Mouse (Mus musculus): ENCODE results near the gene Styxl1. TPM values are rescaled to one million over a fixed set of nuclear protein-coding genes. Genes with fewer than 3 reads are reported as not detected.
A peak's percentile ranks its signal among the peaks of the same experiment; 100 is the strongest.

Gene Styxl1
- polyA plus RNA-seq, 1 experiment from 2014 or later, result 0.42 TPM

GRCm38 (mm10) chr5:135719586-135720120 lies 58.5 kb downstream of the Styxl1 start:
- H3K27me3 ChIP-seq (ENCODE audit: control insufficient read depth, insufficient read depth, low read length), result no peaks in the 10 kb centered on the region
- no peak overlapping the region for H3K4me2 ChIP-seq (ENCODE audit: low read length)
- H3K4me1 ChIP-seq (ENCODE audit: control insufficient read depth in 2 of 2, insufficient read depth in 2 of 2, low read length in 2 of 2), result peaks cover 10 to 30% of the 10 kb centered on the region in 2 experiments
- H3K9ac ChIP-seq (ENCODE audit: low read length), result no peak overlapping the region
- 86% methylated on average over 10 of the region's 10 CpGs for WGBS
- H3K4me3 ChIP-seq (ENCODE audit: control insufficient read depth in 1 of 2, insufficient read depth in 1 of 2, low read depth in 1 of 2, low read length in 2 of 2), result no peak overlapping the region
- ATAC-seq (ENCODE audit: insufficient number of reproducible peaks, insufficient read depth, low FRiP score, low read depth), result no peak
- H3K9me3 ChIP-seq (ENCODE audit: control insufficient read depth, low read length), result no peaks in the 10 kb centered on the region
- peaks cover 30% of the 10 kb centered on the region for H3K36me3 ChIP-seq (ENCODE audit: control insufficient read depth, insufficient read depth, low read length)
- no peak overlapping the region for H3K27ac ChIP-seq (replicated peaks in 1 of 2; ENCODE audit: control insufficient read depth in 1 of 2, insufficient read depth in 1 of 2, low read depth in 2 of 2, low read length in 2 of 2)

GRCm38 (mm10) chr5:135715624-135716023 lies 62.6 kb downstream of the Styxl1 start:
- Histone ChIP-seq H3K9me3 (ENCODE audit: control insufficient read depth, low read length) (no peaks in the 10 kb centered on the region), H3K27ac (replicated peaks in 1 of 2; ENCODE audit: control insufficient read depth in 1 of 2, insufficient read depth in 1 of 2, low read depth in 2 of 2, low read length in 2 of 2) (no peak overlapping the region), H3K4me2 (ENCODE audit: low read length) (no peak overlapping the region), H3K4me1 (ENCODE audit: control insufficient read depth in 2 of 2, insufficient read depth in 2 of 2, low read length in 2 of 2) (peaks cover 20 to 23% of the 10 kb centered on the region in 2 experiments), H3K4me3 (ENCODE audit: control insufficient read depth in 1 of 2, insufficient read depth in 1 of 2, low read depth in 1 of 2, low read length in 2 of 2) (no peak overlapping the region), H3K27me3 (ENCODE audit: control insufficient read depth, insufficient read depth, low read length) (no peaks in the 10 kb centered on the region), H3K36me3 (ENCODE audit: control insufficient read depth, insufficient read depth, low read length) (peaks cover 30% of the 10 kb centered on the region), H3K9ac (ENCODE audit: low read length) (no peak overlapping the region)
- no peak for ATAC-seq (ENCODE audit: insufficient number of reproducible peaks, insufficient read depth, low FRiP score, low read depth)
- 46% methylated on average over 10 of the region's 10 CpGs for WGBS

- H3K27ac ChIP-seq (replicated peaks in 1 of 2; ENCODE audit: control insufficient read depth in 1 of 2, insufficient read depth in 1 of 2, low read depth in 2 of 2, low read length in 2 of 2), result peak overlapping the region; percentile 55 to 70
- peak; percentile 65 for ATAC-seq (ENCODE audit: insufficient number of reproducible peaks, insufficient read depth, low FRiP score, low read depth)
- peak overlapping the region; percentile 36; the same call in 1 of the 2 replicates for H3K4me2 ChIP-seq (ENCODE audit: low read length)
These were observed 64.6 kb downstream of the Styxl1 start for GRCm38 (mm10) chr5:135713441-135714218.

GRCm38 (mm10) chr5:135712803-135713202 lies 65.4 kb downstream of the Styxl1 start:
- Histone ChIP-seq H3K36me3 (ENCODE audit: control insufficient read depth, insufficient read depth, low read length) (peaks cover 25% of the 10 kb centered on the region), H3K27ac (replicated peaks in 1 of 2; ENCODE audit: control insufficient read depth in 1 of 2, insufficient read depth in 1 of 2, low read depth in 2 of 2, low read length in 2 of 2) (peak overlapping the region in 1 of 2 experiments; percentile 70; a peak in 2 of 4 replicates), H3K4me1 (ENCODE audit: control insufficient read depth in 2 of 2, insufficient read depth in 2 of 2, low read length in 2 of 2) (peaks cover 20 to 22% of the 10 kb centered on the region in 2 experiments), H3K9me3 (ENCODE audit: control insufficient read depth, low read length) (no peaks in the 10 kb centered on the region), H3K4me3 (ENCODE audit: control insufficient read depth in 1 of 2, insufficient read depth in 1 of 2, low read depth in 1 of 2, low read length in 2 of 2) (no peak overlapping the region), H3K9ac (ENCODE audit: low read length) (no peak overlapping the region), H3K4me2 (ENCODE audit: low read length) (no peak overlapping the region), H3K27me3 (ENCODE audit: control insufficient read depth, insufficient read depth, low read length) (no peaks in the 10 kb centered on the region)
- 33% methylated on average over 4 of the region's 4 CpGs for WGBS
- ATAC-seq (ENCODE audit: insufficient number of reproducible peaks, insufficient read depth, low FRiP score, low read depth), result no peak

More at GRCm38 (mm10) chr5:135713441-135714218, 64.6 kb downstream of the Styxl1 start:
- Histone ChIP-seq H3K9ac (ENCODE audit: low read length) (0 out of 2 replicates have a peak overlapping the region, but pooled peaks have one; percentile 17), H3K27me3 (ENCODE audit: control insufficient read depth, insufficient read depth, low read length) (no peaks in the 10 kb centered on the region), H3K4me1 (ENCODE audit: control insufficient read depth in 2 of 2, insufficient read depth in 2 of 2, low read length in 2 of 2) (peaks cover 20% of the 10 kb centered on the region in 2 experiments), H3K36me3 (ENCODE audit: control insufficient read depth, insufficient read depth, low read length) (peaks cover 29% of the 10 kb centered on the region), H3K9me3 (ENCODE audit: control insufficient read depth, low read length) (no peaks in the 10 kb centered on the region), H3K4me3 (ENCODE audit: control insufficient read depth in 1 of 2, insufficient read depth in 1 of 2, low read depth in 1 of 2, low read length in 2 of 2) (no peak overlapping the region)
- 51% methylated on average over 16 of the region's 16 CpGs for WGBS

DNA sequence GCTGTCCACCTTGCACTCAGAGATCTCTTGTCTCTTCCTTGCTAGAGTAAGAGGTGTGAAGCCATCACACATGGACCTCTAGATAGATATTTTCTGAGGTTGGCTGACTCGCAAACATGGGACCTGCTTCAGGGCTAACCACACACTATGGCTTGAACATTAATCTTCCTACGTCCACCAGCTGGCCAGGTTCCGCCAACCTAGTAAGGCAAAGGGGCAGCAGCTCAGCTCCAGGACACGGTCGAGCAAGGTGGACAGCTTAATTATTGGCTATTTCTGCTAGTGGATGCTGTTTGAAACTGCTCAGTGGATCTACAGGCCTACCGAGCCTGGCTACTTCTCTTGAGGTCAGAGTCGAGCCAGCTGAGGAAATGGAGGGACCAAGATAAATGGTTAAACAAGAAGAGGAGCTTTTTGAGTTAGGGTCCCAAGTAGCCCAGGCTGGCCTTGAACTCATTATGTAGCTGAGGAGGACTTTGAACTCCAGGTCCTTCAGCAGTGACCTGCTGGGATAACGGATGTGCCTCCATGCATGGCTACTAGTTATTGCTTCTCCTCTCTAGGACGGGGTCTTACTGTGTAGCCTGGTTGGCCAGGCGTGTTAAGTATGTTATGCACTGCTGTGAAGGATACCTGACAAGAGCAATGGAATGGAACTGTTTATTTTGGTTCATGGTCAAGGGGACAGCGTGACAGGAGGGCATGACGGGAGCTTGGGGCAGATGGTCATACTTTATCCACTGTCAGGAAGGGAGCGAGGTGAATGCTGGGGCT lies 66.4 kb downstream of the Styxl1 start:
- no peaks in the 10 kb centered on the region for H3K27me3 ChIP-seq (ENCODE audit: control insufficient read depth, insufficient read depth, low read length)
- no peak for ATAC-seq (ENCODE audit: insufficient number of reproducible peaks, insufficient read depth, low FRiP score, low read depth)
- WGBS, result 85% methylated on average over 13 of the region's 13 CpGs

GRCm38 (mm10) chr5:135710599-135711214 lies 67.5 kb downstream of the Styxl1 start:
- H3K27ac ChIP-seq (replicated peaks in 1 of 2; ENCODE audit: control insufficient read depth in 1 of 2, insufficient read depth in 1 of 2, low read depth in 2 of 2, low read length in 2 of 2), result no peak overlapping the region
- no peak for ATAC-seq (ENCODE audit: insufficient number of reproducible peaks, insufficient read depth, low FRiP score, low read depth)
- H3K4me3 ChIP-seq (ENCODE audit: control insufficient read depth in 1 of 2, insufficient read depth in 1 of 2, low read depth in 1 of 2, low read length in 2 of 2), result no peak overlapping the region
- no peak overlapping the region for H3K9ac ChIP-seq (ENCODE audit: low read length)
- H3K9me3 ChIP-seq (ENCODE audit: control insufficient read depth, low read length), result no peaks in the 10 kb centered on the region
- no peak overlapping the region for H3K4me2 ChIP-seq (ENCODE audit: low read length)
- H3K36me3 ChIP-seq (ENCODE audit: control insufficient read depth, insufficient read depth, low read length), result peaks cover 11% of the 10 kb centered on the region
- no peaks in the 10 kb centered on the region for H3K27me3 ChIP-seq (ENCODE audit: control insufficient read depth, insufficient read depth, low read length)
- peaks cover 20 to 25% of the 10 kb centered on the region in 2 experiments for H3K4me1 ChIP-seq (ENCODE audit: control insufficient read depth in 2 of 2, insufficient read depth in 2 of 2, low read length in 2 of 2)
- 72% methylated on average over 7 of the region's 7 CpGs for WGBS

More for the DNA sequence above, 66.4 kb downstream of the Styxl1 start:
- H3K36me3 ChIP-seq (ENCODE audit: control insufficient read depth, insufficient read depth, low read length), result peaks cover 18% of the 10 kb centered on the region
- H3K4me2 ChIP-seq (ENCODE audit: low read length), result no peak overlapping the region
- no peak overlapping the region for H3K4me3 ChIP-seq (ENCODE audit: control insufficient read depth in 1 of 2, insufficient read depth in 1 of 2, low read depth in 1 of 2, low read length in 2 of 2)
- no peak overlapping the region for H3K27ac ChIP-seq (replicated peaks in 1 of 2; ENCODE audit: control insufficient read depth in 1 of 2, insufficient read depth in 1 of 2, low read depth in 2 of 2, low read length in 2 of 2)
- H3K9me3 ChIP-seq (ENCODE audit: control insufficient read depth, low read length), result no peaks in the 10 kb centered on the region
- H3K9ac ChIP-seq (ENCODE audit: low read length), result no peak overlapping the region
- H3K4me1 ChIP-seq (ENCODE audit: control insufficient read depth in 2 of 2, insufficient read depth in 2 of 2, low read length in 2 of 2), result peaks cover 20 to 25% of the 10 kb centered on the region in 2 experiments

DNA sequence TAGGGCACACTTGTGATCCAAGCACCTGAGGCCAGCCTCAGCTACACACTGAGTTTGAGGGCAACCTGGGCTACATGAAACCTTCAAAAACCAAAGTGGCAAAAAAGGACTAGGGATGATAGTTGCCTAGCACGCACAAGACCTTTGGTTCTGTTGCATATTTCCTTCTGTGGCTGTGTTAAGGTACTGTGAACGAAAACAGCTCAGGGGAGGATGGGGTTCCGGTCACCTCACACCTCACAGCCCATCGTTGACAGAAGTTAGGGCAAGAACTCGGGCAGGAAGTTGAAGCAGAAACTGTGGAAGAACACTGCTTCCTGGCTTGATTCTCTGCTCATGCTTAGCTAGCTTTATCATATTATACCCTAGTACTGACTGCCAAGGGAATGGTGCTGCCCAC lies 68.5 kb downstream of the Styxl1 start:
- Histone ChIP-seq H3K9me3 (ENCODE audit: control insufficient read depth, low read length) (no peaks in the 10 kb centered on the region), H3K36me3 (ENCODE audit: control insufficient read depth, insufficient read depth, low read length) (peaks cover 11% of the 10 kb centered on the region), H3K4me2 (ENCODE audit: low read length) (no peak overlapping the region), H3K4me3 (ENCODE audit: control insufficient read depth in 1 of 2, insufficient read depth in 1 of 2, low read depth in 1 of 2, low read length in 2 of 2) (no peak overlapping the region), H3K9ac (ENCODE audit: low read length) (no peak overlapping the region), H3K4me1 (ENCODE audit: control insufficient read depth in 2 of 2, insufficient read depth in 2 of 2, low read length in 2 of 2) (peaks cover 20 to 25% of the 10 kb centered on the region in 2 experiments), H3K27ac (replicated peaks in 1 of 2; ENCODE audit: control insufficient read depth in 1 of 2, insufficient read depth in 1 of 2, low read depth in 2 of 2, low read length in 2 of 2) (no peak overlapping the region), H3K27me3 (ENCODE audit: control insufficient read depth, insufficient read depth, low read length) (no peaks in the 10 kb centered on the region)
- no peak for ATAC-seq (ENCODE audit: insufficient number of reproducible peaks, insufficient read depth, low FRiP score, low read depth)
- 88% methylated on average over 5 of the region's 5 CpGs for WGBS

Data from heart, embryonic 14.5 days (tissue).